10 mouse cellular contexts compared by ENCODE assay signal in genomic region chr3:149007860-149008633, GRCm38 (mm10). TPM values are rescaled to one million over a fixed set of nuclear protein-coding genes. Genes with fewer than 3 reads are reported as not detected.
DNase-seq lines count a peak whose midpoint lies in the region; ATAC-seq and TF ChIP-seq lines count a peak whose summit lies in the region.
"Had no signal": no experiment of that assay in that cellular context is flagged by ENCODE, and none has a peak within 500 bp of the region (broad histone marks: within the 10 kb centered on the region; RNA-seq: fewer than 3 reads in every experiment).

No protein-coding gene starts in this region.

- H3K9ac ChIP-seq in heart, embryonic 11.5 days (ENCODE audit: low read depth, low read length): no peak overlapping the region
- H3K9ac ChIP-seq in lung, embryonic 16.5 days (ENCODE audit: low read length): no peak overlapping the region
- no peak overlapping the region for H3K9ac ChIP-seq in hindbrain, postnatal 0 days (replicated peaks; ENCODE audit: low read length)
- no peak overlapping the region for H3K9ac ChIP-seq in stomach, embryonic 15.5 days
- H3K9ac ChIP-seq: liver, embryonic 14.5 days had no signal

- DNase-seq in heart, adult 8-10 months (ENCODE audit: low spot score): no peak
- DNase-seq in lung, postnatal 36 days: no peak
- no peak for DNase-seq in hindbrain, postnatal 0 days (ENCODE audit: low spot score)
- no peak for DNase-seq in adipocyte (ENCODE audit: low spot score)
- no peak for DNase-seq in embryo, embryonic 11 days
- DNase-seq: cerebellum, postnatal 10 days had no signal

- no peaks in the 10 kb centered on the region for H3K36me3 ChIP-seq in heart, embryonic 11.5 days (ENCODE audit: control insufficient read depth, insufficient read depth, low read length)
- H3K36me3 ChIP-seq in lung, embryonic 16.5 days (ENCODE audit: control insufficient read depth, insufficient read depth, low read length): no peaks in the 10 kb centered on the region
- H3K36me3 ChIP-seq in hindbrain, postnatal 0 days (ENCODE audit: insufficient read depth, low read length): no peaks in the 10 kb centered on the region
- no peaks in the 10 kb centered on the region for H3K36me3 ChIP-seq in stomach, embryonic 15.5 days

- ATAC-seq in heart, embryonic 11.5 days (replicated peaks; ENCODE audit: insufficient number of reproducible peaks, low FRiP score, low TSS enrichment): no peak
- ATAC-seq in lung, embryonic 16.5 days (ENCODE audit: low read depth): peak; percentile 41; the same call in 1 of the 2 replicates
- ATAC-seq in hindbrain, postnatal 0 days: no peak
- ATAC-seq in stomach, embryonic 15.5 days (ENCODE audit: insufficient read depth, low FRiP score, low read depth): no peak

- no peak overlapping the region for H3K27ac ChIP-seq in heart, embryonic 11.5 days (ENCODE audit: low read depth, low read length)
- no peak overlapping the region for H3K27ac ChIP-seq in lung, embryonic 16.5 days (ENCODE audit: low read length)
- H3K27ac ChIP-seq in hindbrain, postnatal 0 days: no peak overlapping the region
- no peak overlapping the region for H3K27ac ChIP-seq in stomach, embryonic 15.5 days
- H3K27ac ChIP-seq: liver, embryonic 14.5 days had no signal

- H3K4me2 ChIP-seq in heart, embryonic 11.5 days: peak overlapping the region; percentile 52
- H3K4me2 ChIP-seq in lung, embryonic 16.5 days (ENCODE audit: low read depth, low read length): peak overlapping the region; percentile 40
- H3K4me2 ChIP-seq in hindbrain, postnatal 0 days (ENCODE audit: low read depth, low read length): peak overlapping the region; percentile 2; the same call in 1 of the 2 replicates
- peak overlapping the region; percentile 23 for H3K4me2 ChIP-seq in stomach, embryonic 15.5 days

- 41% methylated on average over 20 of the region's 20 CpGs for WGBS in heart, embryonic 11.5 days (ENCODE audit: insufficient replicate concordance)
- WGBS in lung, embryonic 16.5 days: 18% methylated on average over 20 of the region's 20 CpGs
- WGBS in hindbrain, postnatal 0 days: 60% methylated on average over 20 of the region's 20 CpGs
- WGBS in stomach, embryonic 15.5 days: 46% methylated on average over 20 of the region's 20 CpGs

- no peak overlapping the region for H3K4me3 ChIP-seq in heart, embryonic 11.5 days (ENCODE audit: low read depth, low read length)
- H3K4me3 ChIP-seq in lung, embryonic 16.5 days (ENCODE audit: low read length): peak overlapping the region; percentile 10; the same call in 1 of the 2 replicates
- no peak overlapping the region for H3K4me3 ChIP-seq in hindbrain, postnatal 0 days (ENCODE audit: low read length)
- no peak overlapping the region for H3K4me3 ChIP-seq in stomach, embryonic 15.5 days (replicated peaks)

- no peaks in the 10 kb centered on the region for H3K27me3 ChIP-seq in heart, embryonic 11.5 days (ENCODE audit: control insufficient read depth, insufficient read depth, low read length)
- H3K27me3 ChIP-seq in lung, embryonic 16.5 days (ENCODE audit: control insufficient read depth, insufficient read depth, low read depth, low read length): no peaks in the 10 kb centered on the region
- no peaks in the 10 kb centered on the region for H3K27me3 ChIP-seq in hindbrain, postnatal 0 days (ENCODE audit: insufficient read depth, low read length)
- H3K27me3 ChIP-seq in stomach, embryonic 15.5 days (replicated peaks): no peaks in the 10 kb centered on the region

- no peak for TF ChIP-seq CTCF in hindbrain, postnatal 0 days (IDR thresholded peaks at IDR 0.05; ENCODE audit: low read depth)

- peaks cover 15% of the 10 kb centered on the region for H3K4me1 ChIP-seq in heart, embryonic 11.5 days (ENCODE audit: control insufficient read depth, insufficient read depth, low read length)
- peaks cover 4% of the 10 kb centered on the region; the same call in 1 of the 2 replicates for H3K4me1 ChIP-seq in lung, embryonic 16.5 days (replicated peaks; ENCODE audit: control insufficient read depth, insufficient read depth, low read length)
- H3K4me1 ChIP-seq in hindbrain, postnatal 0 days (ENCODE audit: insufficient read depth, low read length): no peaks in the 10 kb centered on the region
- H3K4me1 ChIP-seq in stomach, embryonic 15.5 days: peaks cover 6% of the 10 kb centered on the region; the same call in 1 of the 2 replicates

- H3K9me3 ChIP-seq in heart, embryonic 11.5 days (replicated peaks; ENCODE audit: control insufficient read depth, low read length): no peaks in the 10 kb centered on the region
- no peaks in the 10 kb centered on the region for H3K9me3 ChIP-seq in lung, embryonic 16.5 days (ENCODE audit: control insufficient read depth, low read length)
- H3K9me3 ChIP-seq in hindbrain, postnatal 0 days (ENCODE audit: low read length): no peaks in the 10 kb centered on the region
- H3K9me3 ChIP-seq in stomach, embryonic 15.5 days: no peaks in the 10 kb centered on the region

RNA-seq across cellular contexts. Expression of gene Adgrl2, which starts 17.7 kb away (rescaled TPM):
- 37.3 and 38.7 TPM in 2 replicates for polyA plus RNA-seq in heart, embryonic 11.5 days (2014; fragmentation: Nextera tagmentation; extraction: Ambion mirVana)
- total RNA-seq in heart, adult 8-10 months (2022): 10 to 100 TPM; 49.7 to 58.2 (median 51.3) TPM
- 46.3 and 51.1 TPM in 2 replicates for polyA plus RNA-seq in lung, embryonic 16.5 days (2015; fragmentation: Nextera tagmentation; extraction: Ambion mirVana)
- total RNA-seq in hindbrain, postnatal 0 days (2014; rRNA removed): 106 and 118 TPM in 2 replicates
- polyA plus RNA-seq in hindbrain, postnatal 0 days (2015; fragmentation: Nextera tagmentation; extraction: Ambion mirVana): 81.2 and 82.5 TPM in 2 replicates
- 46.2 and 47.7 TPM in 2 replicates for polyA plus RNA-seq in stomach, embryonic 15.5 days (2015; fragmentation: Nextera tagmentation; extraction: Ambion mirVana)

Comparison
In these comparisons a context has a peak if more than half of its experiments do, and no peak if none do; other contexts are left out.
1. H3K4me2 ChIP-seq: peak in every context shown above with its lines; median percentile 52 in heart, embryonic 11.5 days; 40 in lung, embryonic 16.5 days; 23 in stomach, embryonic 15.5 days; 2 in hindbrain, postnatal 0 days.